ENCODE assay signal across 26 mouse cellular contexts in genomic region chr1:68933330-68934065, GRCm38 (mm10).
DNase-seq lines count a peak whose midpoint lies in the region; TF ChIP-seq lines count a peak whose summit lies in the region.
"Had no signal": no experiment of that assay in that cellular context is flagged by ENCODE, and none has a peak within 500 bp of the region (broad histone marks: within the 10 kb centered on the region; RNA-seq: fewer than 3 reads in every experiment).

No protein-coding gene starts in this region.

- no peak overlapping the region for H3K4me3 ChIP-seq in kidney, adult 2 months (ENCODE audit: insufficient read depth, low read depth, low read length)
- H3K4me3 ChIP-seq: forebrain, embryonic 10.5 days; forebrain, embryonic 15.5 days; gastrocnemius, adult 2 months; hindbrain, embryonic 13.5 days; limb, embryonic 12.5 days; liver, embryonic 15.5 days; midbrain, embryonic 15.5 days; neural tube, embryonic 12.5 days had no signal

- no peaks in the 10 kb centered on the region for H3K27me3 ChIP-seq in kidney, adult 2 months (replicated peaks; ENCODE audit: control insufficient read depth, insufficient read depth, low read length)
- H3K27me3 ChIP-seq: forebrain, embryonic 15.5 days; hindbrain, embryonic 13.5 days; limb, embryonic 12.5 days; liver, embryonic 15.5 days; midbrain, embryonic 15.5 days; neural tube, embryonic 12.5 days had no signal

- TF ChIP-seq CTCF in kidney, adult 2 months (conservative IDR thresholded peaks at IDR 0.05; ENCODE audit: insufficient read depth, insufficient read length, low read depth, low read length): no peak

- 75% methylated on average over 3 of the region's 3 CpGs for WGBS in kidney, adult 2 months

- H3K36me3 ChIP-seq in kidney, adult 2 months (ENCODE audit: control insufficient read depth, insufficient read depth, low read length): no peaks in the 10 kb centered on the region
- H3K36me3 ChIP-seq: forebrain, embryonic 10.5 days; forebrain, embryonic 15.5 days; G1E; hindbrain, embryonic 13.5 days; limb, embryonic 12.5 days; liver, embryonic 15.5 days; midbrain, embryonic 15.5 days; neural tube, embryonic 12.5 days had no signal

- peak; percentile 12 for DNase-seq in cerebellum, adult 11-12 months
- DNase-seq in cerebellum, postnatal 4 days (ENCODE audit: low spot score in 2 of 2): no peak
- DNase-seq in kidney, adult 2 months: no peak
- no peak for DNase-seq in kidney, adult 18-20 months
- DNase-seq in cerebellum, adult 9-10 months: peak; percentile 27
- peak; percentile 35 to 44 for DNase-seq in cerebellum, postnatal 36 days
- no peak for DNase-seq in natural killer cell, adult 2 months (ENCODE audit: low spot score in 2 of 2)
- DNase-seq: adrenal gland, postnatal 14 days; gastrocnemius, adult 2 months; gastrocnemius, postnatal 36 days; heart, postnatal 4 days; layer of hippocampus, adult 9-11 months; lung, embryonic 14.5 days; lung, postnatal 14 days; right cerebral cortex, postnatal 4 days; thymus, adult 2 months; thymus, postnatal 36 days had no signal

- H3K27ac ChIP-seq in kidney, adult 2 months (ENCODE audit: insufficient read depth, low read depth, low read length): peak overlapping the region; percentile 67; the same call in 1 of the 2 replicates
- H3K27ac ChIP-seq: forebrain, embryonic 10.5 days; forebrain, embryonic 15.5 days; gastrocnemius, adult 2 months; hindbrain, embryonic 13.5 days; limb, embryonic 12.5 days; liver, embryonic 15.5 days; midbrain, embryonic 15.5 days; neural tube, embryonic 12.5 days; stomach, postnatal 0 days had no signal

- H3K4me1 ChIP-seq in kidney, adult 2 months (ENCODE audit: control insufficient read depth, insufficient read depth, low read length): 0 out of 2 replicates have a peak, but pooled peaks cover 2% of the 10 kb centered on the region
- H3K4me1 ChIP-seq: forebrain, embryonic 10.5 days; forebrain, embryonic 15.5 days; hindbrain, embryonic 13.5 days; limb, embryonic 12.5 days; liver, embryonic 15.5 days; midbrain, embryonic 15.5 days; neural tube, embryonic 12.5 days had no signal

- TF ChIP-seq POLR2A in kidney, adult 2 months (IDR thresholded peaks at IDR 0.05; ENCODE audit: low read depth, low read length): no peak

Comparison
In these comparisons a context has a peak if more than half of its experiments do, and no peak if none do; other contexts are left out.
1. DNase-seq: peak in cerebellum, adult 11-12 months (single experiment), cerebellum, adult 9-10 months (single experiment) and cerebellum, postnatal 36 days (2 of 2); none in cerebellum, postnatal 4 days (0 of 2), kidney, adult 2 months (single experiment), kidney, adult 18-20 months (single experiment) and natural killer cell, adult 2 months (0 of 2).